Mouse (Mus musculus) gastrocnemius, adult 8-10 months (tissue): ENCODE results near the gene Adprm. TPM values are rescaled to one million over a fixed set of nuclear protein-coding genes. Genes with fewer than 3 reads are reported as not detected.
A peak's percentile ranks its signal among the peaks of the same experiment; 100 is the strongest.
"Not testable (repeated sequence)": the region's sequence is repeated elsewhere in the genome, so short reads cannot be mapped to it uniquely, and the experiment has no call there.

Source experiments
- DNase-seq, 2 experiments: peaks; one replicate each; pipeline ENCODE4 v3.0.0; 2022; ENCODE audit warnings: low spot score in 2 of 2
- microRNA-seq: library from miRNA; unstranded; fragments of <30 nt; microRNA quantifications from one replicate; pipeline ENCODE4 v1.2.0, GENCODE M21; 2022
- total RNA-seq, 4 experiments: library from RNA; stranded (reverse); gene quantifications; 2 replicates each; pipeline ENCODE4 v1.2.4; 2022

Gene Adprm
- total RNA-seq, 4 experiments from 2014 or later: 6.0 to 9.4 (median 6.5) TPM

- not testable (repeated sequence) for DNase-seq
These were observed 29.2 kb downstream of the Adprm start for GRCm38 (mm10) chr11:67023191-67023590.

DNA sequence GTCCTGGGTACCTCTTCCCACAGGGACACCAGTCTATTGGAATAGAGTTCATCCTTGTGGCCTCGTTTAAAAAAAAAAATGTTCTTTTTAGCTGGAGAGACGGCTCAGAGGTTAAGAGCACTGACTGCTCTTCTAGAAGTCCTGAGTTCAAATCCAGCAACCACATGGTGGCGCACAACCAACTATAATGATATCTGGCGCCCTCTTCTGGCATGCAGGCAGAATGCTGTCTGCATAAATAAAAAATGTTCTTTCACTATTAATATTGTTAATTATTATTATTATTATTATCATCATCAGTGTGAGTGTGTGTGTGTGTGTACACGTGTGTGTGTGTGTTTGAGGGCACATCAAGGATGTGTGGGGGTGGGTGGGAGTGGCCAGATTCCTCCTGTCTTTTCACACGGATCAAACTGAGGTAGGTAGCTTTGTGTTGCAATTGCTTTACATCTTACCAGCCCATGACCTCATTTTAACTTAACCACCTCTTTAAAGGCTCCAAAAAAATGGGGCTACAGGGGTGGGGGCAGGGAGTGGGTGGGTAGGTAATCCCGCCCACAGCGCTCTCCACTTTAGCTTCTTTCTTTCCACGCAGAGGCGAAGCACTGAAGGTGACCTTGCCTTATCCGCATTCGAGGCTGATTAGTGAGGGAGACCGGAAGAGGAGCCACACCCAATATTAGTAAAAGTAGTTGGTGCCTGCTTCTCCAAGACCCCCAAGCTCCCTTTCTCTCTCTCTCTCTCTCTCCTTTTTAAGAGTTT, 29.9 kb downstream of the Adprm start:
- no peak for DNase-seq

- peak; percentile 26 to 27 for DNase-seq
These were observed 31.4 kb downstream of the Adprm start for GRCm38 (mm10) chr11:67020948-67021347.

DNA sequence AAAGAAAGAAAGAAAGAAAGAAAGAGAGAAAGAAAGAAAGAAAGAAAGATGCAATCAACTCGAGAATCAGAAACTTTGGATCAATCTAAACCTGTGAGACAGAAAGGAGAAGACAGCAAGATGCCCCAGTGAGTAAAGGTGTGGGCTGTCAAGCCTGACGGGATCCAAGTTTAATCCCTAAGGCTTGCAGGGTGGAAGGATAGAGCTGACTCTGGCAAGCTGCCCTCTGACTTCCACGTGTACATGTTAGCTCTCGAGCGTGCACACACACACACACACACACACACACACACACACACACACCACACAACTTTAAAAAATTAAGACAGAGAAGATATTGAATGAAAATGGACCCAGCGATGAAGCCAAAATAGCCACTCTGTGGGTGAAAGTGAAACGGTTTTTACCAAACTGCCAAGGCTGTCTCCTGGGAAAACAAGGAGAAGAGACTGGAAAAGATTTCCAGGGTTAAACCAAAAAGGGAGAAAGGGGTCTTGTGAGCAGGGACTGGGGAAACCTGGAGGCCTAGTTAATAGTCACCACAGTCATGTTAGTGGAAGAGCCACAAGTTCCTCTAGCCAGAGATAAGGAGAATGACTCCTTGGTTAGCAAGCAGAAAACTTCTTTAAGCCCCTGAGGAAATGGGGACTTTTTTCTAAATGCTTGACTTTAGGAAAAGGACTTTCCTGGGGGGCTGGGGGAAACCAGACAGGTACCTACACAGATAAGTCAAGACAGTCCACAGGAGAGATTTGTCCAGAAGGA, 32.5 kb downstream of the Adprm start:
- DNase-seq: no peak

DNA sequence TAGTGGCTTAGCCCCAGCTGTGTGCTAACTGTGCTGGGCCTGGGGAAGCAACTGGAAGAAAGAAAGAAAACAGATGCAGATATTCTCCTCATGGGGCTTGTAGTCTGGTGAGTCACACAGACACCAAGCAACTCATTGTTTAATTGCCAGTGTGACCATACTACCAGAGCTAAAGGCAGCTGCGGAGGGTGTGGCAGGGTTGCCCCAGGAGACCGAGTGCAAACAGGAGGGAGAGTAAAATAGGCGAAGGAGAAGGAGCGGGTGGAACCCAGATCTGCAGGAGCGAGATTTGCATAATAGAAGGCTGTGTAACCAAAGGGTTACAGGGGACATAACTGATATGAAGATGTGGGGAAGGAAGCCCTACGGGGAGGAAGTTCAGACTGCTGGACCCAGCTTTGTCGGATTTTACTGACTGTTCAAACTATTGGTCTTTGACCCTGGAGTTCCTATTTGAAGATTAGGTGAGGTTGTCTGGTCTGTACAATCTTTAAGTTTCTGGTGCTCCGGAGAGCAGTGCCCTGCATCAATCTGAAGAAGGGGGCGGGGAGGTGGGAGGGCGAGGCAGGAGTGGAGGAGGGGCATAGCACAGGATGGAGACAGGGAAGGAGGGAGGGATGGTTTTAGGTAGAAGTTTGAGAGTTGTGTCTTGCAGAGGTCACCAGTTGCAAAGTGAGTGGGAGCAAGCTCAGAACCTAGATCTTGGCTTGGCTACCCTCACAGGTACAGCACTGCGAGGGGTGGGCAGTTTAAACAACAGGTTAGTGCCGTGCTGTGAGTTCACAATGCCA, 34.4 kb downstream of the Adprm start:
- peak; percentile 14 to 43 for DNase-seq

GRCm38 (mm10) chr11:67011635-67012034, 40.8 kb downstream of the Adprm start:
- no peak for DNase-seq

GRCm38 (mm10) chr11:67010430-67010829, 42.0 kb downstream of the Adprm start:
- no peak for DNase-seq

DNA sequence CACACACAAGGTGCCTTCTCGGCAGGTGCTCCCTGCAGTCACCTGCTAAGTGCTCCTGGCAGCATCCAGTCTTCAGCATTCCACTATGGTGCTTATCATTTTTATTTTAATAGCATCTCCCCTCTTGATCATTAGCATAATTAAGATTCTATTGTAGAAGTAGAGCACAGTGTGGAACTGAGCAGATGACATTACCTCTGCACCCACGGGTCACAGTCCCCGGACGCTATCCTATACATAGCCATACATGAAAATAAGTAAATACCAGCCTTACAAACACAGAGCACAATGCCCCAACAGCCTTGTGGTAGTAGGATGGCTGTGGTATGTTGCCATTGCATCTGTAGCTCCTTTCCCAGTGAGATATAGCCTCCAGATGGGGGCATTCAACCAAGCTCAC, 43.9 kb downstream of the Adprm start:
- no peak for DNase-seq

GRCm38 (mm10) chr11:67007961-67008360, 44.4 kb downstream of the Adprm start:
- no peak for DNase-seq

- no peak for DNase-seq
These were observed 49.5 kb downstream of the Adprm start for GRCm38 (mm10) chr11:67002911-67003310.

DNA sequence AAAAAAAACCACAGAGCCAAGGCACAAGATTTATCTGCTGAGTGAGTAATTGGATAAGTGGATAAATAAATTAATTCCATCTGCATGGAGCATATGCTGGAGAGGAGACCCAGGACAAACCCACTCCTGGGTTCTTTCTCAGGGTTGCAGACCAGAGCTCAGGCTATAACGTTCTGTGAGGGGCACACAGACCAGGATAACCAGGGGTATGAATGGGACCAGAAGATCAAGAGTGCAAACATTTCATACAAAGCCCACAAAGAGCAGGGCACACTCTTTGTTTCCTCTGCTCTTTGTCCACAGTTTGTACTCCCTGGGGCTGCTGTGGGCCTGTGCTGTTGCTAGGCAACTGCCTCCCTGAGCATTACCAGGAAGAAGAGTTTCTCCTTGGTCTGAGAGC, 50.7 kb downstream of the Adprm start:
- no peak for DNase-seq

- no peak for DNase-seq
These were observed 51.7 kb downstream of the Adprm start for GRCm38 (mm10) chr11:67000671-67001070.

DNA sequence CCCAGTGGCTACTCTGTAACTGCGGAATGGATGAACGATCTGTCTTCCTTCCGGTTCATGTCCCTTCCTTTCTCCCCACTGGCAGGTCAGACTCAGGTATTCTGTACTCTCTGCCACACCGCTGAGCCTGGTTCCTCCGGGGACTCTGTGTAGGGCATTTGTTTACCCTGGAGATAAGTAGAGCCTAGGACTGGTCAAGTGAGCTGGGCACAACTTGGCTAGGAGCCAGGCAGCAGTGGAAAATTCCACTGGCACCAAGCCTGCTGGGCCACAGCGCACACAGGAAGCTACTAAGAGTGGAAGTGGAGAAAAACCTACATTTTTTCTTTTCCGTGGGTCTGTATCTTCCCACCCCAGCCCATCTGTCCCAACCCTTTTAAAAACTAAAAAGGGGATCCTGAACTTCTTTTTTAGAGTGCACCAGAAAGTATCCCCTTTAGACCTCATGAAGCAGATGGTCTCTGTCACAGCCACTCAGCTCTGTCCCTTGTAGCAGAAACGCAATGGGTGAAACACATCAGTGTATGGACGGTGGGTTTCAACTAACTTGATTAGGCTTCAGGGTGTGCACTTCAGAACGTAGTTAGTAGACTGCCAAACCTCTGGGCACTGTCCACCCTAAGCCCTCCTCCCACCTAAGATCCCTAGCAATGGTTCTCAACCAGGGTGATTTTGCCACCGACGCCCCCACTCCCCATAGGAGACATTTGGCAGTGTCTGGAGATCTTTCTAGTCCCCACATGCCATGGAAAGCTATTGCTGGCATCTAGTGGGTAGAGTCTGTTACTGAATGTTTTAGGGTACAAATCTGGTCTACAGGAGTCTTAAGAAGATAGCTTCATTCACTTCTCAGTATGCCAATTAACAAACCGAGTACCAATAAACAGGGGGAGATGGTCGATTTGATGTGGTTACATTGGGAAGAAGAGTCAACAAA, 53.7 kb downstream of the Adprm start:
- DNase-seq: no peak

GRCm38 (mm10) chr11:66996446-66996845, 55.9 kb downstream of the Adprm start:
- DNase-seq: no peak

GRCm38 (mm10) chr11:66993674-66994073, 58.7 kb downstream of the Adprm start:
- no peak for DNase-seq

GRCm38 (mm10) chr11:66992150-66992549, 60.2 kb downstream of the Adprm start:
- DNase-seq: no peak

Small RNAs within 50 kb of the gene (microRNA-seq; reads per million reads assigned to microRNA genes)
- gene Mir6923: not detected

Other genes with a start within 250 kb of the Adprm start
- under 1 TPM in 3 of 4 experiments, not detected in 1; 0.12 to 0.16 (median 0.15) TPM for gene Pirt, start 140.6 kb downstream of the Adprm start, total RNA-seq
- not detected for gene Tmem238l, start 96.0 kb downstream of the Adprm start, total RNA-seq
- gene Tmem220, start 27.4 kb downstream of the Adprm start, total RNA-seq: 1 to 10 TPM in 2 of 4 experiments, under 1 TPM in 2; 0.65 to 1.2 (median 0.90) TPM
- 1 to 10 TPM; 6.9 to 8.8 (median 7.7) TPM for gene Sco1, start 76 bp upstream of the Adprm start, total RNA-seq
- gene Myh3, start 25.7 kb upstream of the Adprm start, total RNA-seq: 1 to 10 TPM; 4.4 to 9.9 (median 6.9) TPM
- 1,000 to 10,000 TPM; 1,182 to 1,409 (median 1,293) TPM for gene Myh2, start 118.4 kb upstream of the Adprm start, total RNA-seq
- gene Myh1, start 147.5 kb upstream of the Adprm start, total RNA-seq: 1,000 to 10,000 TPM; 1,688 to 2,471 (median 2,214) TPM
- over 10,000 TPM; 26,295 to 29,387 (median 28,090) TPM for gene Myh4, start 185.4 kb upstream of the Adprm start, total RNA-seq
- 100 to 1,000 TPM; 123 to 172 (median 152) TPM for gene Myh8, start 224.5 kb upstream of the Adprm start, total RNA-seq